Mouse (Mus musculus) thymus, adult 2 months (tissue): ENCODE measurements around the gene Emsy.

Experiments
- CTCF ChIP-seq: fragments of 200-500 bp; IDR thresholded peaks from 2 replicates; pipeline ENCODE4 v1.5.1; 2012; ENCODE audit warnings: mild to moderate bottlenecking, control low read depth, low read length, moderate library complexity, borderline replicate concordance; ENCODE audit not compliant: control insufficient read depth, poor library complexity, insufficient read depth; ENCODE audit errors: extremely low read depth
- POLR2A ChIP-seq: fragments of 200-500 bp; IDR thresholded peaks from 2 replicates; pipeline ENCODE4 v1.6.1; 2012; ENCODE audit warnings: mild to moderate bottlenecking, low read length, control low read depth, moderate library complexity; ENCODE audit not compliant: control insufficient read depth, poor library complexity, insufficient read depth; ENCODE audit errors: extremely low read depth

- TF ChIP-seq POLR2A (no peak), CTCF (no peak)
Observed at GRCm38 (mm10) chr7:98556767-98557394, 99.7 kb downstream of the Emsy start.
